Mouse (Mus musculus) Muller cell, postnatal 12 days (primary cell): ENCODE data around the gene Yaf2.
"Not testable (repeated sequence)": the region's sequence is repeated elsewhere in the genome, so short reads cannot be mapped to it uniquely, and the experiment has no call there.

Experiments
- DNase-seq: peaks from one replicate; pipeline ENCODE4 v3.0.0-alpha.2; 2015; ENCODE audit errors: inconsistent ontology term

Gene Yaf2

DNA sequence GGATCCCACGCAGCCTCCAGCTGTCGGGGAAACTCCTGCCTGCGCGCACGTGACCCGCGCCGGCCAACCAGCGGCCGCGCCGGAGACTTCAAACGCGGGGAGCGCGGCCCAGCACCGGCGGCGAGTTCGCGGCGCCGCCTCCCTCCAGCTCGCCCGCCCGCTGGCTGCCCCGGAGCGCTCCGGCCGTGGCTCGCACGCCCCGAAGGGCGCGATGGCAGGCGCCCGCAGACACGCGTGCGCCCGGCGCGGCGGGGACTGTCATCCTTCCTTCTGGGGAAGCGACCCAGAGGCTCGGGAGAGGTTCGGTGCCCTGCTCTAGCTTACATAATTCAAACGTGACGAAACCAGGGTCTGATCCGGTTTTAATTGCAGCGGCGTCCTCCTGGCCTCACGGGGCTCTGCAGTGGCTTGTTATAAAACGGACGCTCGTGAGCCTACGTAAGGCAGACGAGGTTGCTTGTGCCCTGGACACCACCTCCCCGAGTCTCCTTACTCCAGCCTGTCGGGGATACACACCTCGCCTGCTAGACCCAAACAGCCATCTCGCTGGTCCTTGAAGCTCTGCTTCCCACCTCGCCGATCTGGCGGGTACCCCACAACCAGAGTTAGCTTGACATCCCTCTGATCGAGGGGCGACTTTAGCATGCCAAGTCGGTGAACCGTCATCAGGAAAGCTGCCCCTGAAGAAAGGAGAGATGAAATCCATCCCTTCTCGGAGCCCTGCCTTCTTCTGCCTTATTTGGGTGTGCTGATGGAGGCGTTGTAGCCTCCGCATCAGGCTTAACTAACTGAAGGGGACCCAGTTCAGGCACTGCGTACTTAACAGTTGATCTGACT is at the start of gene Yaf2:
Gene Yaf2, minus strand, starts transcription at position 11 of the 837 bp plus-strand sequence.
- DNase-seq, result peak; percentile 93

DNA sequence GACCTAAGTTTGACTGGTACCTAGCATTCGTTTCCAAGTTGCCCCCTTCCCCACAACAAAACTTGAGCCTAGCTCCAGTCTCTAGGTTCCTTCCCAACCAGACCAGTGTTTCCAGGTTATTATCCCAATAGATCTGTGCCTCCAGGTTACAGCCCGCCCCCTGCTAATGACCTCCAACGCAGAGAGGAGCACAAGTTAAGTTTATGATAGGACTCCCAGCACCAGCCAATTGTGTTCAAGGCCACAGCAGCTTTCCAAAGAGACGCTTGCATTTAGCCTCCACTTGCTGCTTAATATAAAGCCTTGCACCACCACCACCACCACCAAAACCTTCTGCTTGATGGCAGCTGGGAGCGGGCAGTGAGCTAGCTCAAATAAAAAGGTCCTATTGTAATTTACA is 44.6 kb upstream of the Yaf2 start:
- no peak for DNase-seq

DNA sequence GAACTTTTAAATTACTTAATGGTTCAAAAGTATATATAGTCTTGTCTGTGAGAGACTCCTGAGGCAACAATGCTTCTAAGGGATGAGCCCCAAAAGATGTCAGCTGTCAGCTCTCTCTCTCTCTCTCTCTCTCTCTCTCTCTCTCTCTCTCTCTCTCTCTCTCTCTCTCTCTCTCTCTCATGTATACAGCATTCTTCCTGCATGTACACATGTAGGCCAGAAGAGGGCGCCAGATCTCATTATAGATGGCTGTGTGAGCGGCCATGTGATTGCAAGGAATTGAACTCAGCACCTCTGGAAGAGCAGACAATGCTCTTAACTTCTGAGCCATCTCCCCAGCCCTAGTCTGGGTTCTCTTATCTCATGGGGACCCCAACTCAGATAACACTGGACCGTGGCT is 42.4 kb upstream of the Yaf2 start:
- no peak for DNase-seq

DNA sequence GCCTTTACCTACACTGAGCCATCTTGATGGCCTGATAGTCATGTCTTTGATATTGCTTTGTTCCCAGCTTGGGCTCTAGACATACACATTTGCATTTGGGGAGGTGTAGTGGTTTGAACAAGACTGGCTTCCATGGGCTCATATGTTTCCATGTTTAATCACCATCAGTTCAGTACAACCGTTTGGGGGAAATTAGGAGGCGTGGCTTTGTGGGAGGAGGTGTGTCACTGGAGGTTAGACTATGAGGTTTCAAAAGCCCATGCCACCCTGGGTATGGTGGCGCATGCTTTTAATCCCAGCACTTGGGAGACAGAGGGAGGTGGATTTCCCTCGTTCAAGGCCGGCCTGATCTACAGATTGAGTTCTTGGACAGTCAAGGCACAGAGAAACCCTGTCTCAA is 39.0 kb upstream of the Yaf2 start:
- DNase-seq, result no peak

DNA sequence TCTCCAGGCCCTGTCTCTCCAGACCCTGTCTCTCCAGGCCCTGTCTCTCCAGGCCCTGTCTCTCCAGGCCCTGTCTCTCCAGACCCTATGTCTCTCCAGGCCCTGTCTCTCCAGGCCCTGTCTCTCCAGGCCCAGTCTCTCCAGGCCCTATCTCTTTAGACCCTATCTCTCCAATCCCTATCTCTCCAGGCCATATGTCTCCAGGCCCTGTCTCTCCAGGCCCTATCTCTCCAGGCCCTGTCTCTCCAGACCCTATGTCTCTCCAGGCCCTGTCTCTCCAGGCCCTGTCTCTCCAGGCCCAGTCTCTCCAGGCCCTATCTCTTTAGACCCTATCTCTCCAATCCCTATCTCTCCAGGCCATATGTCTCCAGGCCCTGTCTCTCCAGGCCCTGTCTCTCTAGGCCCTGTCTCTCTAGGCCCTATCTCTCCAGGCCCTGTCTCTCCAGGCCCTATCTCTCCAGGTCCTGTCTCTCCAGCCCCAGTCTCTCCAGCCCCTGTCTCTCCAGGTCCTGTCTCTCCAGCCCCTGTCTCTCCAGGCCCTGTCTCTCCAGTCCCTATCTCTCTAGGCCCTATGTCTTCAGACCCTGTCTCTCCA is 35.9 kb upstream of the Yaf2 start:
- DNase-seq, result not testable (repeated sequence)

DNA sequence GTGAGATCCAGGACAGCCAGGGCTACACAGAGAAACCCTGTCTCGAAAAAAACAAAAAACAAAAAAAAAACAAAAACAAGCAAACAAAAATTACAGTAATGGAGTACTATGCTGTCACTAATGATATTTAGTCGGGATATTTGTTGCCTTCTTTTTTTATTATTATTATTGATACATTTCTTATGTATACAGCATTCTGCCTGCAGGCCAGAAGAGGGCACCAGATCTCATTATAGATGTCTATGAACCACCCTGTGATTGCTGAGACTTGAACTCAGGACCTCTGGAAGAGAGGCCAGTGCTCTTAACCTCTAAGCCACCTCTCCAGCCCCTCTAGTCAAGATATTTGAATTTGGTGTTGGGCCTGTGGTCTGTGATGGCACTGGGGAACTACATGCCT is 35.1 kb upstream of the Yaf2 start:
- DNase-seq, result no peak

DNA sequence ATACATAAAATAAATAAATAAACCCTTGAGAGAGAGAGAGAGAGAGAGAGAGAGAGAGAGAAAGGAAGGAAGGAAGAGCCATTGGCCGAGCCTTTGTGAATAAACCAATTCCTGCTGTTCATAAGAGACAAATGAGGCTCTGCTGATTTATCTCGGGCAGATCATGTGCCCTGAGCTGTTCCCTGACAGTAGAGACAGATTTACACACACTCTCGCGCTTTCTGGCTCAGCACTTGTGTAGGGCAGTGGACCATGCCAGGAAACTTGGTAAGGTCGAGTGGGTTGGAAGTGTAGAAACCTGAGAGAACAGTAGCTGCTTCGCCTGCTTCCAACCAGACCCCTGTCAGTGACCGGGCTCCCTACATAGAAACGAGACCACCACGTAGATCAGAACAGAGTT is 31.8 kb upstream of the Yaf2 start:
- DNase-seq, result no peak

DNA sequence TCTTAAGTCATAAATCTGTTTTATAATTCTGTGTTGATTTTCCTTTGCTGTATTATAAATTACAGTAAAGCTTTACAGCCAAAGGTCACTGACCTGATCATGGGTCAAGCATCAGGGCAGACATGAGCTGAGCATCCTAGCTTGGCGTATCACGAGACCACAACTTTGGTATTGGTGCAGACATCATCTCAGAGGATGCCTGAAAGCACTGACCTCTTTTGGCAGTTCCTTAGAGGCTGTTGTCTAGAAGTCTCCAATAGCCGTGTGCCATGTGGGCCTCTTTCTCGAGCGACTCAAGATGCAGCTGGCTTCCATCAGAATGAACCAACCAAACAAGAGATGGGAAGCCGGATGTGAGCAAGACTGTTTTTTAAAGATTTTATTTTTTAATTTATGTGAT is 28.8 kb upstream of the Yaf2 start:
- DNase-seq, result no peak

DNA sequence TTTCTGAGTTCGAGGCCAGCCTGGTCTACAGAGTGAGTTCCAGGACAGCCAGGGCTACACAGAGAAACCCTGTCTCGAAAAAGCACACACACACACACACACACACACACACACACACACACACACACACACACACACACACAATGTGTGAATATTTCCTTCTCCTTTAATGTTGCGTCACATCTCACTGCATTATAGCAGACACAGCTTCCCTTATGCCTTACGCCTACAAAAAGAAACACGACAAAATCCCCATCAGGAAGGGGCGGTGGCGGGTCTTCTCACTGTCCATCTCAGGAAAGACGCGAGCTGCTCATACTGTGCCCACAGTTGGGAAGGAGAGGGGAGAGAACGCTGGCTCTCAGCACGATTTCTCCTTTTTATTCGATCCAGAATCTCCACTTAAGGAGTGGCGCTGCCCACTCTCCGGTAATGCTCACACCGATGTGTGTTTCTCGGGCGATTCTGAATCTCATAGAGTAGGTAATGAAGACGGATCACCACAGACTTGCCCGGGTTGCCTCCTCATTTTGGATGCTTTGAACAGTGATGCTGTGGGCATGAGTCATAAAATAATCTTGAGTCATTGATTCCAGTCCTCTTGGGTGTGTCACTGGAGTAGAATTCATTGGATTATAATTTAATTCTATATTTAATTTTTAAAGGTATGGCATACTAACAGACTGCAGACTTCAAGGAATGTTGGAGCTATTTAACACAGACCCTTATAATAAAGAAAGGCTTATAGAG is 21.8 kb upstream of the Yaf2 start:
- no peak for DNase-seq

DNA sequence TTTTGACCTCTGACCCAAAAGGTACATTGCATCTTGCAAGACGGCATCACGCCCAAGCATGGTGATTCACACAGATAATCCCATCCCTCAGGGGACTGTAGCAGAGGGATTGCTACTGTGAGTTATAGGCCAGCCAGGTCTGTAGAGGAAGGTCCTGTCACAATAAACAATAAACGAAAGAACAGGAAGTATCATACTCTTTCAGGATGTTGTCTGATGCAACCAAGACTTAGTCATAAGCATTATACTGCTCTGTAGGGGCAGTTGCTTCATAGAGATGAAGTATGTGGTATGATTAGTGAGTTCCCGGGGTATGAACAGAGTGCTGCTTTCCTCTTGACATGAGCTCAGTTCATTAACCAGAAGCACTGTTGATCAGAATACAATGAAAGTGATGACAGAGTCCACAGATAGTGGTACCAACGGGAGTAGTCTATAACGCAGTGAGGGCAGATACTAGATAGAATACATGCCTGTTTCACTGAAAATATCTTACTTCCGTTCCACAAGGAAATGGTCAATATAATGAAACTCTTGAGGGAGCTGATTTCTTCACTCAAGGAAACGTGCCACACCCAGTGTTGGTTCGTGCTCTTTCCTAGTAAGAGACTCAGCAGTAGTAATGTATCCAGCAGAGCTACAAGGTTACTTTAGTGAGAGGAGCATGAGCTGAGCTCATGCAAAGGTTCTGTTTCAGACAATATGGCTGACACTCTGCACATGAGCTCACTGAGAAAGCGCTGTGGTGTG is 4.1 kb upstream of the Yaf2 start:
- DNase-seq, result no peak

DNA sequence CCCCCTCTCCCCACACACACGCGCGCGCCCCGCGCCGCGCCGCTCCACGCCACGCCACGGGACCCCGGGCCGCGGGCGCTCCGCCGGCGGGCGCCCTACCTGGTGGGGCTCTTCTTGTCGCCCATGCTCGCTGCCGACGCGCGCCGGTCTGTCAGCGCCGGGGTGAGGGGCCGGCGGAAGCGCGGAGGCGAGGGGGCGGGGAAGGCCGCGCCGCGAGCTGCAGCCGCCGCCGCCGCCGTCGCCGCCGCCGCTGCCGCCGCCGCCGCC is 144 bp downstream of the Yaf2 start:
- DNase-seq, result no peak

DNA sequence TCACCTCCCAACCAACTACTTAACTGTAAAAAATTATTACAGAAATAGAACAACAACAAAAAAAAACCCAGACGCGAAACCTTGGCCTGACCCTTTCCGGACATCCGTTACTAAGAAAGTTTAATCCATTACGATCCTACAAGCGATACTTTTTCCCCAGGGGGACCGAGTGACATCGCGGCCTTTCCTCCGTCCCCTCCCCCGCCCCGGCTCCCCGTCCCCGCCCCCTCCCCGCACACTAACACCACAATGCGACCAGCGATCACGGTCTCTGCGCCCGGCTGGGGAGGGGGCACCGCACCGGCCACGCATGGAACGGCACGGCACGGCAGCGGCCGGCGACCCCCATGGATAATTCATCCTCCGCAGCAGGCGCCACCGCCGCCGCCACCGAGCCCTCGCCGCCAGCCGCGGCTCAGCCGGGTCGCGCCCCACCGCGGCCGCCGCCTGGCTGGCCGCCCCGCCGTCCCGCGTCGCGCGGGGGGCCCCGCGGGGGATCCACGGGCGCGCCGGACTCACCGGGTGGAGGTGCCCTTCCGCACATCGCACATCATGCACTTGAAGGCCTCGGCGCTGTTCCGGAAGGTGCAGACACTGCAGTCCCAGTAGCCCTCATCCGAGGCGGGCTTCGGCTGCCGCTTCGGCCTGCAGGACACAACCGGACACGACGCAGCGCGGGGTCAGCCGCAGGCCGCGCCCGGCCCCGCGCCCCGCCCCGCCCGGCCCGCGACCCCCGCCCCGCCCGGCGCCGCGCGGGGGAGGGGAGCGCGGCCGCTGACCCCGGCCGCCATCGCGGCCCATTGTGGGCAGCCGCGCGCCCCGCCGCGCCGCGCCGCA is 696 bp downstream of the Yaf2 start:
- peak; percentile 45 for DNase-seq

DNA sequence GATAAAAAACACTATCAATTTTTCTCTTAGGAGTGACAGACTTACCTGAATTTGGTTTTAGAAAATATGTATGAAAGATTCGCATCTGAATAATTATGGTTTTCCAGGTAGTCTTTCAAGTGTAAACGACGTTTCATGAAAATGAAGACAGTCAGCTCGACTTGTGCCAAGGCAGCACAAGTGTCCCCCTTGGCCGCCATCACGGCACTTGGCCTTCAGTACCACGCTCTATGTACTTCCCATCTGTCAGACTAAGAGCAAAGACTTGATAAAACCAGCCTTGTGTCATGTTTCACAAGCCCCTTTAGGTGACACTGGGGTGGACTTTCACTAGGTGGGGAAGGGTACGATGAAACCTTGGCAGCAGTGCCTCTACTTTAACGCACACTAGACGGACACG is 5.5 kb downstream of the Yaf2 start:
- no peak for DNase-seq

DNA sequence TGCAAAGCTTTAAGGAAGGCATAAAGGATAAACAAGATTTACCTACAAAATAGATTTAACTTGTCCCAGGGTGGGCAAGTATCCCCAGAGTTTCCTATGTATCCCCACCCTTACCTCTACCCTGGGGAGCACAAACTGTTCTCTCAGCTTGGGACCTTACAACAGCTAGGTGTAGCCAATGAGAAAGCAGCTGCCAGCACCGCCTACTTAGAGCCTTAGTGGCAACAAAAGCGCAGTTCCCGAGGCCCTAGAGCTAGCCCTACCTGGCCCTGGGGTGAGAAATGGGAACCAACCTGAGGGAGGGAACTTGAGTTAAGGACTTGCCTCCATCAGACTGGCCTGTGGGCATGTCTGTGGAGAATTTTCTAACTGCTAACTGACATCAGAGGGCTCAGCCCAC is 9.5 kb downstream of the Yaf2 start:
- no peak for DNase-seq

DNA sequence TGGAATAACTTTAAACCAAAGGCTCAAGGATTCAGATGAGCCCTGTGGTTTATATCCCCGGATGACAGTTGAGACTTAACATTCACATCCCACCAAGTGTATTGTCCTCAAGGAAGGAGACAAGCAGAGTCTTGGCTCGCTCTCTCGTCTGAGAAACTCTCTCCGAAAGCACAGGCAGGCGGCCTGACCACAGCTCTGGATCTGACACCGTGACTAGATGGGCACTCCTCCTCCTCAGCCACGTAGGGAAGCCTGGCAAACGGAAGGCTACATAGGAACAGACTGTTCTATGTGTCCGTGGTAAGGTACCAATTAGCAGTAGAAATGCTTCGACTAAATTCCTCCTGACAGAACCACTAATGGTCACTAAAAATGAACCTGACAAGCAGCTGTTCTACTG is 10.1 kb downstream of the Yaf2 start:
- peak; percentile 49 for DNase-seq

DNA sequence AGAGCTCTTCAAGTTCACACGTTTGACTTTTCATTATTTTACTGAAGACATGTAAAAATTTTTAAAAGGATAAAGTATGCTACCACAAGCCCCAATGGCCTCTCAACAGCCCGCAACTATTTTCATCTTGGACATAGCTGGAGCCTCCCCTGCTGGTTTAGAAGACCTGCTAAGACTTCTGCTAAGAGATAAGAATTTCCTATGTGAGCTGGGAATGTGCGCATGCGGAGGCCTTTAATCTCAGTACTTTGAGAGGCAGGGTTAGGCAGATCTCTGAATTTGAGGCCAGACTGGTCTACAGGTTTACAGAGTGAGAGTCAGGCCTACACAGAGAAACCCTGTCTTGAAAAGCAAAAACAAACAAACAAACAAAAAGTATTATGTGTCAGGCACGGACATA is 11.4 kb downstream of the Yaf2 start:
- no peak for DNase-seq

DNA sequence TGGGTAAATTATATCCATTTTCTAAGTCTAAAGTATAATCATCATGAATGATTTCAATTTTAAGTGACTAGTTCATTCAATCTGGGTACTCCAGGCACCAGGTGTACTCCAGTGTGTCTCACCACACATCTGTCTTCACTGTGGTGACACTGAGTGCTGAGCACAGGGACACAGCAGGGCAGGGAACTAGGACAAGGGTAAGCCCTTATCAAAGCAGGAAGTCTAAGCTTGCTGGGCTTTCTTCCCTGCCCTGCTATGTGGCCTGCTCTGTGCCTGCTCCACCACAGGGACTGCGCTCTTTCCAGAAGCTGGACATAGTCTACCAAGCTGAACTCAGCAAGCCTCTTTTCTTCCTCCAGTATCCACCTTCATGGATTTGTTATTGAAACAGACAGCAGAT is 18.0 kb downstream of the Yaf2 start:
- DNase-seq, result no peak

DNA sequence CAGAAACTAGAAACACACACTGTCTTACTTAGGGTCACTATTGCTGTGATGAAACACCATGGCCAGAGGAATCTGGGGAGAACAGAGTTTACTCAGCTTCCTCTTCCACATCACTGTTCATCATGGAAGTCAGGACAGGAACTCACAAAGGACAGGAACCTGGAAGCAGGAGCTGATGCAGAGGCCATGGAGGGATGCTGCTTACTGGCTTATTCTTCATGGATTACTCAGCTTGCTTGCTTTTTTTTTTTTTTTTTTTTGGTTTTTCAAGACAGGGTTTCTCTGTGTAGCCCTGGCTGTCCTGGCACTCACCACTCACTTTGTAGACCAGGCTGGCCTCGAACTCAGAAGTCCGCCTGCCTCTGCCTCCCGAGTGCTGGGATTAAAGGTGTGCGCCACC is 26.4 kb downstream of the Yaf2 start:
- not testable (repeated sequence) for DNase-seq

DNA sequence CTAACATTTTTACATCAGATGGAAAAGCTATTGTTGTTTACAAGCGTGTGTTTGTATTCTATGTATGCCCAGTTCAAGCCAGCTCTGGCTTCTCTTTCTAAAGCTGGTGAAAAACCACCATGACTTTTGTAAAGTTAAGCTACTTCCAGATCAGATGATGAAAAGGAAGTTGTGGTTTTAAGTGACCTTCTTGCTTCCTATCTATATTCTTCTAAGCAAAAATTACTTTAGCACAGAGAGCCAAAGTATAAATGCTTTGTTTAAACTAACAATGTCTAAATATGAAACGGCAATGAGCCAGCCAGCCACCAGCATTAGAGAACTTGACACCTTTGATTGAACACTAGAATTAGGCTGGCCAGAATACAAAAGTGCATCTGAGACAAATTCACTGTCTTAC is 38.5 kb downstream of the Yaf2 start:
- DNase-seq, result no peak

DNA sequence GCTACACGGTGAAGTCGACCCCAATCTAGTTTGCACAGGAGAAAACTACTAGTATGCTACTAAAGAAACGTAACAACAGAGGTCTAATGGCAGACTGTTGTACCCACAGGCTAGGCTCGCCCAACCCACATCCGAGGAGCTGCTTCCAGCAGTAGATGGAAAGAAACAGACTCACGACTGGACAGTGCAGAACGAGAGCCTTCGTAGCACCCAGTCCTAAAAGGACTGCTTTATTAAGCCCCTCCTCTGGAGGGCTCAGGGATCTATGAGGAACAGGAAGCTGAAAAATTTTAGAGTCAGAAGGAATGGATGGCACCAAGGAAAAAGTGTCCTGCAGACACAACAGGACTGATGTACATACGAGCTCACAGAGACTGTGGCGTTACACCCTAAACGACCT is 42.3 kb downstream of the Yaf2 start:
- no peak for DNase-seq

DNA sequence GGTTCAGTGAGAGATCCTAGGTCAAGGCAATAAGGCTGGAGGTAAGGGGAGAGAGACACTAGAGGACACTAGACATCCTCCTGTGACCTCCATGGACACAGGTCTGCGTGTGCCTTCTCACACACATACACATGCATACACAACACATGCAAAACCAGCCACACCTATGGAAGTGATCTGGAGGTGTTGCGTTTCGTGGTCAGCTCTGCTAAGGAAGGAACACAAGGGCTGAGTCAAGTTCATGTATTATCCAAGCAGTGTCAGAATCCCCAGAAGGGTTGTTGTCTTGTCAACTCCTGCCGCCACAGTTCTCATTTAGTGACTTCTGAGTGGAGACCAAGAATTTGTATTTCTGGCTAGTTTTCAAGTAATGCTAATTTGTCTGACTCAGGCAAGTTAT is 48.4 kb downstream of the Yaf2 start:
- peak; percentile 77 for DNase-seq

DNA sequence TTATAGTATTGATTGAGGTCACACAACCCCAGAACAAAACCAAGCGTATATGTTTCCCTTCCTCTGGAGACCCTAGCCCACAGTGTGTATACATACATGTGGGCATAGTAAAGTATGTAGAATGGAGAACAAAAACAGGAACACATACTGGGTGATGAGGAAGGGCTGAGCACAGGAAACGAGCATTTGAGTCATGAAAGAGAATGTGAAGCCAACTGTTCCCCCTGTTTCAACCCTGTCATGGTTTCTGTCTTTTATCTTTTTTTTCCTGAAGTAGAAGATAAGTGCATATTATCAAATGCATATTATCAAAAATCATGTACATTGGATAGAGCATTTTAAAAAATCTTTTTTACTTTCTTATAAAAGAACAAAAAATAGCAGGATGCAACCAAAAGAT is 49.1 kb downstream of the Yaf2 start:
- no peak for DNase-seq
